Mouse (Mus musculus) T-helper 2 cell (primary cell): Measurements from ENCODE around the gene Ackr3.

Experiments used
- in situ Hi-C: fragments of 300-600 bp; cut with MboI, MseI; formaldehyde crosslinking; loops from one replicate; pipeline ENCODE4 v1.15.1; 2025; ENCODE audit warnings: high pct_unique_total_duplicates

Gene Ackr3

DNA sequence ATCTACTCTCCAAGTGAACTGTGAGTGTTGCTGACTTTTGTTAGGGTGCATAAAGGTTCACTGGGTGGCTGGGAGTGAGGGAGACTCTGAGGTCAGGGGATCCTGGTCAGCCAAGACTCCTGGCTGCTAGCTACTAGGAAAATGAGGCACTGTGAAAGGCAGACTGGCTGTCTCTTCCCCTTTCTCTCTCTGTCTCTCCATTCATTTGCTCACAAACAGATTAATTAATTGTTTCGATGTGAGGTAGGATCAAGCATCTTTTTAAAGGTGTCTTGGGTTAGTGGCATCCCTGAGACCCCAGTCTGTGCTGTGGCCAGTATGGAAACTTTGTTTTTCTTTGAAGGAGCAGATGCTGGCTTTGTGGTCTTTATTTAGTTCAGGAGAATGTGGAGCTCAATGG, 1.0 kb downstream of the Ackr3 start:
- in situ Hi-C loops: no loop called here

- in situ Hi-C loops: no loop called here
These were observed 1.4 kb downstream of the Ackr3 start for GRCm38 (mm10) chr1:90205223-90205622.

DNA sequence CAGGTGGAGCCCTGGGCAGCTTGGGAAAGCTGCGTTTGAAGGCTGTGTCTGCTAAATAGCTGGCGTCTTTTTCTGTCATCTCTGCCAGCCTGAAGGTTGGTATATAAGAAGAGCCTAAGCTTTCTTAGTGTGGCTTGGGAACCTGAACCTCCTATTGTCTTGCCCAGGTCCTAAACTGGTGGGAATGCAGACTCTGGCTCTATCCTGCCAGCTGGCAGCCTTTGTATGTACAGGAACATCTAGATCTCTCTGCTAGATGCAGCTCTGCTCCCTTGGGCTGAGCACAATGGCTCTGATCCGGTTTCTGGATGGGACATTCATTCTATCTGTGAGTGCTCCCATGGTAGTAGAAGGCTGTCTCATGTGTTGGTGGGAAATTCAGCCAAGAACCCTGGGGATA, 2.9 kb downstream of the Ackr3 start:
- in situ Hi-C loops: no loop called here

DNA sequence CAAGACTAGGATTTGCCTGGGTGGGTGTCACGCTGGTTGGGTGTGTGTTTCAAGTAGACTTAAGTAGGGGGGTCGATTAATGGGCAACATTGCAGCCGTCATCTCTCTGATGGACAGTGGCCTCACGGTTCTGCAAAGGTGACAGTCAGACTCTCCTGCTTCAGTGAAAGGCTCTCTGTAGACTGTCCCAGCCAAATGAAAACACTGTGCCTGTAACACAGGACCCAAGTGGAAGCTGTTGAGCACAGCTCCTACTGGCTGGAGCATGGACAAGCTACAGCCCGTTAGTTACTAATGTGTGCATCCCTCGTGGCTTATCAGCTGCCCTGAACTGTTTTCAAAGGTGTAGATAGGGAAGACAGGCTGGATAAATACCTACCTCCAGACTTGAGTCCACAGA, 3.5 kb downstream of the Ackr3 start:
- in situ Hi-C loops: no loop called here

DNA sequence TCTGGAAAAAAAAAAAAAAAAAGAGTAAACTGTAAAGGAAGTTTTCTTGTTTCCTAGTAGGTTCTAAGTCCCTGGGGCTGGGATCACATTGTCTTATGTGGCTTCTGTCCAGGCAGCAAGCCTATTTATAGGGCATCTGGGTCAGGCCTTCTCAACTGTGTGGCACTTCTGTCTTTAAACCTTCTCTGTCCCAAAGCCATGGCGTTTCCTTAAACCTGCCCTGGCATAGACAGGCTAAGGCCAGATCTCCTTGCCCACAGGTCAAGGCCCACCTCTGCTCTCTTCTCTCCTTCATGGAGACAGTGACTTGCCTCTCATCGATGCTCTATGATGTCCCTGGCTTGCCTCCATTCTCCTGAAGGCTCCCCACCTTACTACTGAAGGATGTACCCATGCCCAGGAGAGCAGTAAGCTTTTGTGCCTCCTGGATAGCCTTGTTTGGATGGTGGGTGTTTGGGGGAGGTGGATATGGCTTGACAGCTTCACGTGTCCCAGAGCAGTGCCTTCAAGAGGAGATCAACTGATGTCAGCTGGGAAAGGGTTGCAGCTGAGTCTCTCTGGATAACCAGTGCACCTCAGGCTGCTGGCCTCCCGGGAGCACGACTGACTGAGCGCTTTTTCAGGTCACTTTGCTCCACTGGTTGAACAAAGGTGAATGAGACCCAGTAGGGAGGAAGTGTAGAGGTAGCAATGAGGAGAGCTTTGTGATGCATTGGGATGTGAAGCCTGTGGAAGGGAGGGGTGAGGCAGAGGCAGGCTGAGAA, 4.1 kb downstream of the Ackr3 start:
- in situ Hi-C loops: no loop called here

GRCm38 (mm10) chr1:90208503-90208860, 4.7 kb downstream of the Ackr3 start:
- in situ Hi-C loops: no loop called here

DNA sequence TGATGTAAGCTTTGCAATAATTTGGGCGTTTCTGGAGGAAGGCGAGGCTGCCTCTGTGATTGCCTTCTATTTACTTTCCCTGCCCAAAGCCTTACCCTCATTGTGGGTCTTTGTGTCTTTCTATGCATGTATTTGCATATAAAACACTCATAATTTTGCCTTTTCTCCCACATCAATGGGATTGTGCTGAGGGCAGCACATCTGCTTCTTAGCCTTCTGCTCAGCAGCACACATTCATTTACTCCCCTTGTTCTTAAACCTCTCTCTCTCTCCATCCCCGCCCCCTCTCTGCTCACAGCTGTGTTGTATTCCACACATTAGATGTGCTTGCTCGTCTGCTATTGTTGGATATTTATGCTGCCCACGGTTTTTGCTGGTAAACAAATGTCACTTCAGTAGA, 5.3 kb downstream of the Ackr3 start:
- in situ Hi-C loops: no loop called here

DNA sequence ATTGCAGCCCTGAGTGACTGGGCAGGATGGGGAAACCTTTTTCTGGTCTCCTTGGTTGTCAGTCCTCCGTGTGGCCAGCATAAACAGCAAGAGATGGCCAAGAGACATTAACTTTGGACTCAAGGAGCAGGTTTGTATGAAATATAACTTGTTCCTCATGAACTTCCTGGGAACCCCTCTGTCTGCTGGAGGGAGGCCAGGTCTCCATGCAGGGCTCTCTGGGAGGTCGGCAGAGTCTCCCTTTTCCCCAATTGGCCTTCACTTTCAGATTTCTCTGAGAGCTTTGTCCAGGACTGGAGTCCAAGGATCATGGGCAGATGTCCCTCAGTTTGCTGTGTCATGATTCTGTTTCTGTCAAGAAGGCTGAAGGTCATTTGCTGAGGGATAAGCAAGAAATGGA, 6.0 kb downstream of the Ackr3 start:
- in situ Hi-C loops: no loop called here

DNA sequence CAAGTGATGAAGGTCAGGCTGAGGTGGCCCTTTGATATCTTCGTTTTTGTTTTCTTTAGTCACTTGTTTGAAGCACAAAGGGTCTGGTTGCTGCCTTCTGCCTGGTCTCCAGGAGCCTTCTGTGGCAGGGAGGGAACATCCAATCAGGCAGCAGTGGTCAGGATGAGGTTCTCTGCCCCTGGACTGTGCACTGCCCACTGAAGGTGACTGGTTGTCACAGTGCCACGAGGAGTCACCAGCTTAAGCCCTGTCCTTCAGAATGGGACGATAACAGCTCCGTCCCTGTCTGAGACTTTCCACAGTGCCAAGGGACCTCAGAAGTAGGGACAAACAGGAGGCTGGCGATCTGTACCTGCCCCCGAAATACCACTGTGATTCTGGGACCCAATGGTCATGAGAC, 6.6 kb downstream of the Ackr3 start:
- in situ Hi-C loops: no loop called here

- in situ Hi-C loops: no loop called here
These were observed 7.0 kb downstream of the Ackr3 start for GRCm38 (mm10) chr1:90210761-90211160.

DNA sequence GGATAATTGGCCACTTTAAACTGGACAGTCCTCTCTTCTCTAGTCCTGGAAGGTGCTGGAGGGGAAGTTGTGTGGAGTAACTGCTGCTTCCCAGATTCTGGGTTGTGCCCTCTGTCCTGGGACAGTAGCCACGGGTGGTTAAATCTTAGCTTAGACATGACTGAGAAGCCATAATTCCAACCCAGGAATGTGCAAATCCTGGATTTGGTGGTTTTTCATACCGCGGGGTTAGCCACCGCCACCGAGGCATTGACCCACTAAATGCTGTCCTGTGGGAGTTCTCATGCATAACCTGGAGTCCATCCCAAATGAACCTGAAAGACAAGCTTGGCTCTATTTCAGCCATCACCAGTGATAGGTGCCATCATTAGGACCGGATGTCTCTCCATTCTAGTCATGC, 8.6 kb downstream of the Ackr3 start:
- in situ Hi-C loops: no loop called here

GRCm38 (mm10) chr1:90212901-90213300, 9.1 kb downstream of the Ackr3 start:
- in situ Hi-C loops: no loop called here

DNA sequence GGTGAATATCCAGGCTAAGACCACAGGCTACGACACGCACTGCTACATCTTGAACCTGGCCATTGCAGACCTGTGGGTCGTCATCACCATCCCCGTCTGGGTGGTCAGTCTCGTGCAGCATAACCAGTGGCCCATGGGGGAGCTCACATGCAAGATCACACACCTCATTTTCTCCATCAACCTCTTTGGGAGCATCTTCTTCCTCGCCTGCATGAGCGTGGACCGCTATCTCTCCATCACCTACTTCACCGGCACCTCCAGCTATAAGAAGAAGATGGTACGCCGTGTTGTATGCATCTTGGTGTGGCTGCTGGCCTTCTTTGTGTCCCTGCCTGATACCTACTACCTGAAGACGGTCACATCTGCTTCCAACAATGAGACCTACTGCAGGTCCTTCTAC, 10.2 kb downstream of the Ackr3 start:
- in situ Hi-C loops: no loop called here

- in situ Hi-C loops: no loop called here
These were observed 11.1 kb downstream of the Ackr3 start for GRCm38 (mm10) chr1:90214926-90215325.

DNA sequence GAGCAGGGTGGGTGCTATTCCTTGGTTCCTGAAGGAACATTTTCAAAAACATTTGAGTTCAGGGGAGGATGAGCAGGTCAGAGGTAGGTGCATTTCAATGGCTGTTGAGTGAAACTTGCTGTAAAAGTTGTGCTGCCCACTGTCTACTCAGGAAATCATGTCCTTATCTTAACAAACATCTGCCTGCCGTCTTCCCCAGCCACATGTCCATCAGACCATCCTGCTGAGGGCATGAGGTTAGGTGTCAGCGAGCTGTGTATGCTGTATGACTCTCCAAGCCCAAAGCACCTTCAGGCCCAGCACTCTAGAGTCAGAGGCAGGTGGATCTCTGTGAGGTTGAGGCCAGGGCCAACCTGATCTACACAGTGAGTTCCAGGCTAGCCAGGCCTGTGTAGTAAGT, 12.1 kb downstream of the Ackr3 start:
- in situ Hi-C loops: no loop called here

DNA sequence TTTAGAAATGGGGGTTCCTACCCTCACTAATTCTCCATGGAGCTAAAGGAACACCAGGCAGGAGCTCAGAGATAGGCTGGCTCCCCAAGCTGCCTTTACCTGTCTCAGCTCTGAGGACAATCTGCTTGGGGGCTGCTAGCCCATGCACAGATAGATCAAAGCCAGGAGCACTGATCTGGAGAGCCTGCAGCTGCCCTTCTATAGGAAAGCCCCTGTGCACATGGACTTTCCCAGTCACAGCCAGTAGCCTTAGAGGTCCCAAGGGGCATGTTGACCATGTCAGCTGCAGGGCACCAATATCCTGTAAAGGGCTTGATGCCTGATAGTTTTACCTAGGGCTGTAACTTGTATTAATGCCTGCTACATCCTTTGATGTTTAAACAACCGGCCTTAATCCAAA, 12.6 kb downstream of the Ackr3 start:
- in situ Hi-C loops: no loop called here

- in situ Hi-C loops: no loop called here
These were observed 16.5 kb downstream of the Ackr3 start for GRCm38 (mm10) chr1:90220280-90220679.

DNA sequence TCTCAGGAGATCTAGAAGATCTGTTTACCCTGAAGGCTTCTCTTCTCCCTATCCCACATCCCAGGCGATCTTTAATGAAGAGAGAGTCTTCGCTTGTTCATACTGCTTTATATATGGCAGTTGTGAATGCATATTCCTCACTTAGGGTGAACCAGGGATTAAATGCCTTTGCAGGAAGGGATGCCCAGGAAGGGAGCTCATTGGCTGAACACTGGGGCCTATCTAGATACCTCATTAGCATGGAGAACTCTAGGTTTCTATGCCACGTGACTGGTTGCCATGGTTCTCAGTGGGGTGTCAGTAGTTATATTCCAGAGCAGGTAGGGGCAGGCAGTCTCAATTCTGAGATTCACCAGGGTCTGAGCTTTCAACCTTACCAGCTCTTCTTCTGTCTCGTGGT, 17.1 kb downstream of the Ackr3 start:
- in situ Hi-C loops: no loop called here

DNA sequence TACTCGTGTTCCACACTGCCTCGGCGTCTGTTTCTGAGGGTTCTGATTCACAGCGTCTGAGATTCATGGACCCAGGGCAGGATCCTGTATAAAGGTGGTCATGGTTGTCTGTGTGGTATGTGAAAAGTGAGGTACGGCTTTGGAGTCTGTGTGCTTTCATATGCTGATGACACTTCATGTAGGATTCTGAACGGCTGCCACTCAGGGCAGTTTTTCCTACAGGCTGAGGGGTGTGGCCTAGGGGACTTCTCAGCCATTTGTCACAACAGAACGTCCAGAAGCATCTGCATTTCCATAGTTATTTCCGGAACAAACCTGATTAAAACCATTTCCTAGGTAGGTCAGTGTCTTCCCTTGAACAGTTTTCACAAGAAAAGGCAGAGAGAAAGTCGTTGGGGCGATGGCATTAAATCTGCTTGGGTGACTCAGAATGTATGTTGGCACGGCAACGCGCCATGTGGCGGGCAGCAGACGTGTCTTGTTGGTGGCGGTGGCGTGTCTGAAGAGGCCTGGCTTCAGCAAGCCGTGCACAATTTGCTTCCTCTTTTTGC, 18.1 kb downstream of the Ackr3 start:
- in situ Hi-C loops: no loop called here

- in situ Hi-C loops: no loop called here
These were observed 18.7 kb downstream of the Ackr3 start for GRCm38 (mm10) chr1:90222427-90222901.

DNA sequence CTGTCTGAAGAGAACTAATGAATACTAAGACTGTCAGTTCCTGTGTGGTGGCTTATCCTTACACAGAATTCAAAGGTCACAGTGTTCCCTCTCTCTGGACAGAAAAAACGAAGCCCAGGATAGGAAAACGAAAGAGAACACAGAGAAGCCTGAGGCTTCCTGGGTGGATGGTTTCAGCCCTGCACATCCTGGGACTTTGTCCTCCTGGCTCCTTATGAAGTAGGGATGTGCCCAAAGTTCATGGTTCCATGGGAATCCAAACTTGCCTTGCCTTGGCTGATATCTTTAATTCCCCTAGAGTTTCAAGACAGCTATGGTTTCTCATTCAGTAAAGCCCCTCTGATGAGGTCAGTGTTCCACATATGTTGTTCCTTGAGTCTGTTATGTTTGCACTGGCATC, 19.2 kb downstream of the Ackr3 start:
- in situ Hi-C loops: no loop called here

DNA sequence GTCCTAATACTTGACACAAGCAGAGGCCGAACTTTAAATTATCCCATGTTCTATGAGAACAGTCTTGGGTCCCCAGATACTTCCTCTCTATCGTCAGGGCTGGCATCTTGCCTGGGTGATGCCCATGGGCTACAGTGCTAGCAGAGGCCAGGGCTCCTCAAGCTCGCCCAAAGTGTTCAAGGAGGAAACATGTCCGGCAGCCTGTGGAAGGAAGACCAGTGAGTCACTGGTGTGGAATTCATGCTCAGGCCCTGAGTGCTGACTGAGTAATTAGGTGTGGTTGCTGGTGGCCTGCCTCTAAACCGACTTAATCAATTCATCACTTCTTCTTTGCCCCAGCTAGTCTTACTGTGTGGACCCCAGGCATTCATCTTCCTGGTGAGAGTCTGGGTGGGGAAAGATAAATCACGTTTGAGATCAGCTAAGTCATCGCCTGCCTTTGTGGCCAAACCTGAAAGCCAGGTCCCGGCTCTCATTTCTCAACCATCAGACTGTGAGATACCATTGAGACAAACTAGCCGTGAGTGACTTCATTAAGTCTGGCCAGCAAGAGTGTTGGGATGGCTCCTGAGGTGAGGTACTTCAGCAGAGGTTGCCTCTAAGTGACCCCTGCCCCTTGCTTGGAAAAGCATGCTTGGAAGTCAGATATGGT, 21.9 kb downstream of the Ackr3 start:
- in situ Hi-C loops: no loop called here

GRCm38 (mm10) chr1:90227684-90228322, 24.0 kb downstream of the Ackr3 start:
- in situ Hi-C loops: no loop called here
